Comparison of ENCODE assay signal across 16 mouse cellular contexts in genomic region chr3:20026481-20026880, GRCm38 (mm10).
"Had no signal": no experiment of that assay in that cellular context is flagged by ENCODE, and none has a peak within 500 bp of the region (broad histone marks: within the 10 kb centered on the region; RNA-seq: fewer than 3 reads in every experiment).

No protein-coding gene starts in this region.

- H3K9me3 ChIP-seq: limb, embryonic 10.5 days; lung, embryonic 15.5 days; midbrain, embryonic 10.5 days; neural tube, embryonic 15.5 days had no signal

- ATAC-seq: inflammation-experienced regulatory T-cells, adult 6 months had no signal

- H3K4me2 ChIP-seq: lung, embryonic 15.5 days; neural tube, embryonic 15.5 days had no signal

- H3K27me3 ChIP-seq: lung, embryonic 15.5 days; neural tube, embryonic 15.5 days had no signal

- DNase-seq: kidney, adult 11 months; kidney, adult 9 months; kidney, postnatal 36 days; lung, postnatal 14 days; midbrain, embryonic 14.5 days; thymus, adult 2 months; thymus, postnatal 25 days had no signal

- H3K4me1 ChIP-seq: limb, embryonic 10.5 days; lung, embryonic 15.5 days; midbrain, embryonic 10.5 days; neural tube, embryonic 15.5 days had no signal

- H3K9ac ChIP-seq: liver, embryonic 14.5 days; lung, embryonic 15.5 days; neural tube, embryonic 15.5 days had no signal

- H3K4me3 ChIP-seq: left cerebral cortex, adult 2 months; limb, embryonic 10.5 days; lung, embryonic 15.5 days; midbrain, embryonic 10.5 days; myocyte; neural tube, embryonic 15.5 days had no signal

- H3K27ac ChIP-seq: kidney, postnatal 0 days; left cerebral cortex, adult 2 months; limb, embryonic 10.5 days; liver, embryonic 14.5 days; lung, embryonic 15.5 days; midbrain, embryonic 10.5 days; neural tube, embryonic 15.5 days had no signal
